Mouse (Mus musculus): ENCODE results near the gene Cnot3. TPM values are rescaled to one million over a fixed set of nuclear protein-coding genes. Genes with fewer than 3 reads are reported as not detected.
A peak's percentile ranks its signal among the peaks of the same experiment; 100 is the strongest.
"Not testable (repeated sequence)": the region's sequence is repeated elsewhere in the genome, so short reads cannot be mapped to it uniquely, and the experiment has no call there.

Cnot3 gene
- polyA plus RNA-seq, 1 experiment from 2014 or later = 94.7 TPM

GRCm38 (mm10) chr7:3707027-3707426, 62.0 kb downstream of the Cnot3 start:
- H3K27me3 ChIP-seq (ENCODE audit: low read depth, poor library complexity, severe bottlenecking) = no peaks in the 10 kb centered on the region
- 70% methylated on average over 4 of the region's 4 CpGs for WGBS
- H3K4me1 ChIP-seq = peaks cover 11% of the 10 kb centered on the region
- no peak overlapping the region for H3K27ac ChIP-seq
- H3K4me3 ChIP-seq = 0 out of 2 replicates have a peak overlapping the region, but pooled peaks have one; percentile 85
- DNase-seq (ENCODE audit: low spot score) = no peak
- peaks cover 41% of the 10 kb centered on the region for H3K36me3 ChIP-seq
- no peaks in the 10 kb centered on the region for H3K9me3 ChIP-seq (replicated peaks)

GRCm38 (mm10) chr7:3707568-3708413, 62.7 kb downstream of the Cnot3 start:
- H3K4me1 ChIP-seq = peaks cover 11% of the 10 kb centered on the region
- WGBS = 23% methylated on average over 7 of the region's 7 CpGs
- peak; percentile 40 for DNase-seq (ENCODE audit: low spot score)
- H3K27ac ChIP-seq = no peak overlapping the region
- H3K27me3 ChIP-seq (ENCODE audit: low read depth, poor library complexity, severe bottlenecking) = no peaks in the 10 kb centered on the region
- no peaks in the 10 kb centered on the region for H3K9me3 ChIP-seq (replicated peaks)
- H3K36me3 ChIP-seq = peaks cover 41% of the 10 kb centered on the region
- H3K4me3 ChIP-seq = no peak overlapping the region

GRCm38 (mm10) chr7:3708447-3708980, 63.4 kb downstream of the Cnot3 start:
- DNase-seq (ENCODE audit: low spot score); H3K27me3 ChIP-seq (ENCODE audit: low read depth, poor library complexity, severe bottlenecking); H3K4me3 ChIP-seq; H3K9me3 ChIP-seq (replicated peaks); H3K4me1 ChIP-seq; H3K27ac ChIP-seq: not testable (repeated sequence)
- peaks cover 41% of the 10 kb centered on the region for H3K36me3 ChIP-seq
- WGBS = 40% methylated on average over 5 of the region's 5 CpGs

GRCm38 (mm10) chr7:3709000-3709399, 63.9 kb downstream of the Cnot3 start:
- Histone ChIP-seq H3K27ac (no peak overlapping the region), H3K4me1 (peaks cover 9% of the 10 kb centered on the region), H3K4me3 (no peak overlapping the region), H3K36me3 (peaks cover 41% of the 10 kb centered on the region), H3K27me3 (ENCODE audit: low read depth, poor library complexity, severe bottlenecking) (no peaks in the 10 kb centered on the region), H3K9me3 (replicated peaks) (no peaks in the 10 kb centered on the region)
- DNase-seq (ENCODE audit: low spot score) = no peak
- WGBS = 81% methylated on average over 1 of the region's 1 CpGs

Small RNA genes within 50 kb of the gene (microRNA-seq; reads per million reads assigned to microRNA genes)
- gene Mir3572 = 2.9 reads per million, percentile 1 among the genes with 10 or more reads in this experiment

Other genes starting within 250 kb of the Cnot3 start
- 0.26 TPM in 1 of 2 replicates, not detected in the other for gene Cacng6, start 221.1 kb upstream of the Cnot3 start, polyA plus RNA-seq (2016; fragmentation: Nextera tagmentation; extraction: Ambion mirVana)
- gene Tarm1, start 142.6 kb upstream of the Cnot3 start, polyA plus RNA-seq (2016; fragmentation: Nextera tagmentation; extraction: Ambion mirVana) = not detected in 2 replicates
- gene Oscar, start 29.1 kb upstream of the Cnot3 start, polyA plus RNA-seq (2016; fragmentation: Nextera tagmentation; extraction: Ambion mirVana) = not detected in 2 replicates
- 360 and 392 TPM in 2 replicates for gene Ndufa3, start 27.9 kb upstream of the Cnot3 start, polyA plus RNA-seq (2016; fragmentation: Nextera tagmentation; extraction: Ambion mirVana)
- 33.3 and 36.0 TPM in 2 replicates for gene Tfpt, start 15.3 kb upstream of the Cnot3 start, polyA plus RNA-seq (2016; fragmentation: Nextera tagmentation; extraction: Ambion mirVana)
- gene Prpf31, start 15.3 kb upstream of the Cnot3 start, polyA plus RNA-seq (2016; fragmentation: Nextera tagmentation; extraction: Ambion mirVana) = 181 and 186 TPM in 2 replicates
- gene Leng1, start 20.6 kb downstream of the Cnot3 start, polyA plus RNA-seq (2016; fragmentation: Nextera tagmentation; extraction: Ambion mirVana) = 13.2 and 15.2 TPM in 2 replicates
- gene Tmc4, start 32.3 kb downstream of the Cnot3 start, polyA plus RNA-seq (2016; fragmentation: Nextera tagmentation; extraction: Ambion mirVana) = 4.2 and 5.0 TPM in 2 replicates
- gene Tsen34, start 47.6 kb downstream of the Cnot3 start, polyA plus RNA-seq (2016; fragmentation: Nextera tagmentation; extraction: Ambion mirVana) = 328 and 357 TPM in 2 replicates
- gene Mboat7, start 48.3 kb downstream of the Cnot3 start, polyA plus RNA-seq (2016; fragmentation: Nextera tagmentation; extraction: Ambion mirVana) = 39.0 and 46.5 TPM in 2 replicates
- 1,366 and 1,587 TPM in 2 replicates for gene Rps9, start 58.7 kb downstream of the Cnot3 start, polyA plus RNA-seq (2016; fragmentation: Nextera tagmentation; extraction: Ambion mirVana)
- 0.08 and 0.13 TPM in 2 replicates for gene Pirb, start 75.1 kb downstream of the Cnot3 start, polyA plus RNA-seq (2016; fragmentation: Nextera tagmentation; extraction: Ambion mirVana)
- gene Gm15448, start 180.4 kb downstream of the Cnot3 start, polyA plus RNA-seq (2016; fragmentation: Nextera tagmentation; extraction: Ambion mirVana) = not detected in 2 replicates
- not detected in 2 replicates for gene Pira2, start 199.8 kb downstream of the Cnot3 start, polyA plus RNA-seq (2016; fragmentation: Nextera tagmentation; extraction: Ambion mirVana)

All from limb, embryonic 10.5 days (tissue).